Mouse (Mus musculus) embryo, embryonic 11.5 days (tissue): ENCODE data around the gene Inhbe.

Experiments
- DNase-seq: peaks from one replicate; pipeline ENCODE4 v3.0.0-alpha.2; 2012; ENCODE audit warnings: low read depth, low spot score

Inhbe gene

GRCm38 (mm10) chr10:127346173-127346572, 8.0 kb downstream of the Inhbe start:
- no peak for DNase-seq

- no peak for DNase-seq
These were observed 11.2 kb downstream of the Inhbe start for GRCm38 (mm10) chr10:127343029-127343428.

DNA sequence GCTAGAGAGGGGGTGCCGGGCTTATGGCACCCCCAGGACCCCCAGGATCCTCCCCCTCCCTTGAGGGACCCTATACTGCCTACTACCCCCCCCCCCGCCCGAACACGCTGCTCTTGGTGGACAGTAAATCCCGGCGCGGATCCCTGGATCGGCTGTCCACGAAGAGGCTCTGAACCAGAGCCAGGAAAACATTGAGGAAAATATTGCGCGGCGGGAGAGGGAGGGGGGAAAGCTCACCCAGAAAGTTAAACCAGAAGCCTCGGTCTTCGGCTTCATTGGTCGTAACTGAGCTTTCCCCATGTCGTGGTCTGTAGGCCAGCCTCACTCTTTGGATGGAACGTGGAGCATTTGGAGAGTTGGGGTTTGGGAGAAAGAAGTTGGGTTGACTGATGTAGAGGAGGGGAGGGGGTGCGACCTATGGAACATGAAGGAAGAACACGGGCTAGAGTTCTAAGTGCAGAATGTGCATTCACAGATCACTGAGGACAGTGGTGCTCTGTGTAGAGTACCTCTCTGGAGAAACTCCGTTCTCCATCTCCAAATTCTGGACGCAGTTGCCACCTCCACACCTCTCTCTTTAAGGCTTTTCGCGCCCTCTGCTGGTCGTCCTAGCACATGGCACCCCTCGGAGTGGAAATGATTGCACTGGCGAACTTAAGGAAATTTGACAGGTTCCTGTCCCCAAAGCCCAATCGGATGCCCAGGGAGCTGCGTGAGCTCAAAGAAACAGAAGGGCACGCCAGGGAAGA, 12.1 kb downstream of the Inhbe start, which contains the start of gene Gli1:
Gli1 (minus strand) TSS at position 84 of the 749 bp plus-strand sequence.
- peak; percentile 83 for DNase-seq

DNA sequence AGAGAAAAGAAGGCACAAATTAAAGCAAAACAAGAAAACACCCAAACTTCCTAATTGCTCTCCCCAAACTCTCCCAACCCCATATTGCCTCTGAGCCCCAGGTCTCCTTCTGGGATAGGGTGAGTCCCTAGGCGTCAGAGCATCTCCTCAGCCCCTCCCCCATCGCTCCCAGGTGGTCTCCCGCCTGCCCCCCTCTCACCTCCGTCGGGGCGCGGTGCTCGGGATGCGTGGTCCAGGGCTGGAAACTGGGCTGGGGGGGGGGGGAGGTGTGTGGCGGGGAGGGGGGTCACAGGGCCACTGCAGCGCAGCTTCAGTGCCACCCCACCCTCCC, 12.9 kb downstream of the Inhbe start:
- no peak for DNase-seq

DNA sequence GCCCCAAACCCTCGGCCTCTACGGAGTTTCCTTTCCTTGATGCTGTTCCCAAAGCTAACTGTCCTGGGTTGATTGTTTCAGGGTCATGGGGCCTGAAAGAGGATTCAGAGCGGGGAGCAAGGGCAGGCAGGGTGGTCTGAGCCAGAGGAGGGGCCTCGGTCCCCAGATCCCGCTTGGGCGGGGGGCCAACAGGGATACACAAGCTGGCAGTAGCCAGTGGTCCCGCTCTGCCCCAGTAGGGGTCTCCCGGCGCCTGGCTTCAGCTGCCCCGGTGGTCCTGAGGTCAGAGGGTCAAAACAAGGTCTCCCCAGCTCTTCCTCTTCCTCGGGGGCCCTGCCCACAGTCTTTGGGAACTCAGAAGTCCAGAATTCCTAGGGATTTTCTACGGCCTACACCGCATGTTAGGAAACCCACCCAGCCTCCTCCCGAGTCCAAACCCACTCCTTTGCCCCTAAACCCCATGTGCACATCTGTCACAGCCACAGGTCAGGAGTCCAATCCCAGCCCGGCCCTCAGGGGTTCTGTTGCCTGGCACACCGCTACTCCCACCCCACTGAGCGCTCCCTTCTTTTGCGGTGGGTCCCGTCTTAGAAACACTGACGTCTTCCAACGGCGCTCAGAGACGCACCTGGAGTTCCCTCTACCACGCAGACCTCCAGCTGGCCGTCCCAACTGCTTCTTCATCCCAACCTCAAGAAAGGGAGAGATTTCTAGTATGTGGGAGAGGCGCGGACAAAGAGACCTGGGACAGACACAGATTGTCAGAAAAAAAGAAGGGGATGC, 13.4 kb downstream of the Inhbe start:
- no peak for DNase-seq

DNA sequence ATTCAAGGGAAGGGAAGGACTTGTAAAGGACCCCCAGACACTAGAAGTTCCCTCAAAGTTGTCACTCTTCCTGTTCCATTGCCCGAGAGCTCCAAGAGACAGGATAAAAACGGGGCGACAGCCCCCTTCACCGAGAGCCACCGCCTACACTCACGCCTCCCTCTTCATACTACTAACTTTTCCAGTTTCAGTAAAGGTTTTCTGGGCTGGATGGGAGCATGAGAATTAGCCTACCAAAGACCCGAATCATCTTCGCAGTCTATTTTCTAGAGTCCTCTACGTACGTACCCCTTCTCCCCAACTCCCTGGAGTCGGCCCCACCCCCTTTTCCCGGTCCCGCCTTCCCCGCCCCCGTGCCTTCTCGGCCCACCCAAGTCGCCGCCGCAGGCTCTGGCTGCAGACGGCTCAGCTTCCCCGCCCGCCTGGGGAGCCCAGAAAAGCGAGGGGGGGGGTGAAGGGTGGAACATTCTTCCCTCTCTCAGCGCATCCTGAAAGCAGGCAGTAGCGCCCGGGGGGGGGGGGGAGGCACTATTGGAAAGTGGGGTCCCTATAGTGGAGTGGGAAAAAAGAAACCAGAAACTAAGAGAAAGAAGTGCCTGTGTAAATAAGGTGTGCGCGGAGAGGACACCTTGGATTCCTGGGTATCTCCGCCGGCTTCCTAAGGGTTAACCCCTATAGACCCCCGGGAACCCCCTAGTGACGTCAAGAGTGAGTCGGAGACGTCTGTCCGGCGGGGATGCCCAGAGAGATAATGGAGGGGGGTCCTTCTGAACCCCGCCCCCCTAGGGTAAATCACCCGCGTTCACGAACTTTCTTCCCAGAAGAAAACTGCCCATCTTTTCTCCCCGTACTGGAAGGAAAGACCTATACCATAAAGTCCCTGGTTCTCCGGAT, 14.3 kb downstream of the Inhbe start:
- DNase-seq: no peak

DNA sequence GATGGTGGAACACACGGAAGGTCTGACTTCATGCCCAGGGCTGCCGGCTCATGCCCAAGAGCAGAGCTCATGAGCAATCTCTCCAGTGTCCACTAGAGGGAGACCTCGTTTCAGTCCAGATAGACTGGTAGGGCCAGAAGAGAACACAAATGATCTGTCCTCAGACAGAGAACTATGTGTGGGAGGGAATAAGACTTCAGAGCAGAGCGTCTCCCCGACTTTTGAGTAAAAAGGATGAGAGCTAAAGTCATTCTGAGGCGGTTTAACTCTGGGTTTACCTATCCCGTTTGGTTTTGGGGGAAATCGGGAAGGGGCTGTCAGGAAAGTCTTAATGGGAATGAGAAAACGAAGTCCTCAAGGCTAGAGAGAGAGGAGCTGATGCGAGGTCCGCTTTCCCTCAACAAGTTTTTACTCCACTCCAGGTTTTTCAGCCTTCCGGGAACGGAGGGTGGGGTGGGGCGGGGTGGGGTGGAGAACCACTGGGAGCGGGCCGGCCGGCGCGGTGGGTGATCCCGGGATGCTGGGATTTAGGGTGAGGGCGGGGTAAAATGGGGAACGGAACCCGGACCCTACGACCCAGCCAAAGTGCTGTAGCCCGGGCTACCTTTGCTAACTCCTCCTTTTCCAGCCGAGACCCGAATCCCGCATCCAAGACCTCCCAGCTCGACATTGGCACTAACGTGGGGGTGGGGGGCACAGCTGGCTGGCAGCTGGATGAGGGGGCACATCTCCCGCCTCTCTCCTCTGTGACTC, 15.1 kb downstream of the Inhbe start:
- DNase-seq: peak; percentile 83

DNA sequence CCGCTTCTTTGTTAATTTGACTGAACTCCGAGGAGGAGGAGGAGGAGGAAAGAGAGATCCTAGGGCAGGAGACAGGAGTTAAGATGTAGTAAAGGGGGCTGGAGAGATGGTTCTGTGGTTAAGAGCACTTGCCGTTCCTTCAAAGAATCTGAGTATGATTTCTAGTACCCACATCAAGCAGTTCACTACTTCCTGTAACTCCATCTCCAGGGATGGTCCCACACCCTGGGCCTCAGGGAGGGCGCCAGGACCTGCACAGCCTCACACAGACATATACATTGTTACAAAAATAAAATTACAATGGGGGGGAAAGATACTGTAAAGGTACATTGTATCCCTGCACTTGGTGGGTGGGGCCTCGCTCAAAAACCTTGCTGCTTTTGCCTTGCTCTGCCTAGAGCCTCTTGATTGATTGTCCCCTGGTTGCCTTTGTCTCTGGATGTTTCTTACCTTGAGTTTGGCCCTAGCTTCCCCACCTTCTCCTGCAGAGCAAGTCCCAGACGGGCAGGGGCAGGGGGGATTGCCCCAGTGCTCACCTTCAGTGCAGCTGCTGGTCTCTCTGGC, 16.6 kb downstream of the Inhbe start:
- no peak for DNase-seq

DNA sequence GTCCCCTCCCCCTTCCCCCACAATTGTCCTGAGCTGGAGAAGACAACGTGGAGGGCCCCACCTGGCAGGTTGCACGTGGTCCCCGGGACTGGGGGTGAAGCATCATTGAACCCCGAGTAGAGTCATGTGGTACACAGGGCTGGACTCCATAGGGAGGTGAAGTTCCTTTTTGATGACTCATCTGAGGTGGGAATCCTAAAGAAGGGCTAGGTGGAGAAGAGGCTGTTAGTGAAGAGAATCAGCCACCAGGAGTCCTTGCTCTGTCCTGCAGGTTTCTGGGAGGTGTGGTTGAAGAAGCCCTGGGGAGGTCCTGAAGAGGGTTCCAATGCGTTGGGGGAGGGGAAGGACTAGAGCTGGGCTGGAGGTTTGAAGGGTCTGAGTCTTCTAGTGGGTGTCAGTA, 17.3 kb downstream of the Inhbe start:
- DNase-seq: no peak

DNA sequence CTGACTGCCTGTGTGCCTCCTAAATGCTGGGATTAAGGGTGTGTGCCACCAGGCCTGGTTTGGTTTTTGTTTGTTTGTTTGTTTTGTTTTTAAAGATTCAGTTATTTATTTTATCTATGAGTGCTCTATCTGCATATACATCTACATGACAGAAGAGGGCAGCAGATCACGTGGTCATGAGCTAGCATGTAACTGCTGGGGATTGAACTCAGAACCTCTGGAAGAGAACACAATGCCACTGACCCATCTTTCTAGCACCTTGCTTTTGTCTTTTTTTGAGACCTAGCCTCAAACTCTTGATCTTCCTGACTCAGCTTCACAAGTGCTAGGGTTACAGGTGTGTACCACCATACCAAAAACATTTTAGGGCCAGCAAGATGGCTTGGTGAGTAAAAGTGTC, 18.9 kb downstream of the Inhbe start:
- DNase-seq: no peak

GRCm38 (mm10) chr10:127333152-127333551, 21.1 kb downstream of the Inhbe start:
- DNase-seq: no peak

- no peak for DNase-seq
These were observed 21.9 kb downstream of the Inhbe start for GRCm38 (mm10) chr10:127332211-127332874.

GRCm38 (mm10) chr10:127330212-127330611, 24.0 kb downstream of the Inhbe start:
- DNase-seq: no peak

DNA sequence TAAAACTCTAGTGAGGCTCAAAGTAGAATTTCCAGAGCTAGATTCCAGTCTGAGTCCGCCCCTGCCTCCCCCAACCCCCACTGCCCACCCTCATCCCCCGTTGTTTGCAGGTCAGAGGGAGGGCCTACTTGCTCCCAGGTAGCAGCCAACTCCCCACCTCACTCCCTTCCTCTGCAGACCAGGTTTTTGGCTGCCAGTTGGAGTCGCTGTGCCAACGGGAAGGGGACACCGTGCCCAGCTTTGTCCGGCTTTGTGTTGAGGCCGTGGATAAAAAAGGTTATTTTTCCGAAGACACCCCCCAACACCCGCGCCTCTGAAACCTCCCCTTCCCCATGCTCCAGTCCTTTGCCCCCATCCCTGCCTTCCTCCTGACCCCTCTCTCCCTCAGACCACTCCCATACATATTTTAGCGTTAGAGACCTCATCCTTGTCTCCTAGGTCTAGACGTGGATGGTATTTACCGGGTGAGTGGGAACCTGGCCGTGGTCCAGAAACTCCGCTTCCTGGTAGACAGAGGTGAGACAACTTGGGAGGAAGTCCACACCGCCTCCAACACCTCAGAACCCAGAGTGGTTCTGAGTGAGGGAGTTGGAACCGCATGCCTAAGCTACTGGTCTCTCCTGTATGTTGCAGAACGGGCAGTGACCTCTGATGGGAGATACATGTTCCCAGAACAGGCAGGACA, 26.6 kb downstream of the Inhbe start:
- no peak for DNase-seq

GRCm38 (mm10) chr10:127326828-127327227, 27.4 kb downstream of the Inhbe start:
- DNase-seq: no peak

DNA sequence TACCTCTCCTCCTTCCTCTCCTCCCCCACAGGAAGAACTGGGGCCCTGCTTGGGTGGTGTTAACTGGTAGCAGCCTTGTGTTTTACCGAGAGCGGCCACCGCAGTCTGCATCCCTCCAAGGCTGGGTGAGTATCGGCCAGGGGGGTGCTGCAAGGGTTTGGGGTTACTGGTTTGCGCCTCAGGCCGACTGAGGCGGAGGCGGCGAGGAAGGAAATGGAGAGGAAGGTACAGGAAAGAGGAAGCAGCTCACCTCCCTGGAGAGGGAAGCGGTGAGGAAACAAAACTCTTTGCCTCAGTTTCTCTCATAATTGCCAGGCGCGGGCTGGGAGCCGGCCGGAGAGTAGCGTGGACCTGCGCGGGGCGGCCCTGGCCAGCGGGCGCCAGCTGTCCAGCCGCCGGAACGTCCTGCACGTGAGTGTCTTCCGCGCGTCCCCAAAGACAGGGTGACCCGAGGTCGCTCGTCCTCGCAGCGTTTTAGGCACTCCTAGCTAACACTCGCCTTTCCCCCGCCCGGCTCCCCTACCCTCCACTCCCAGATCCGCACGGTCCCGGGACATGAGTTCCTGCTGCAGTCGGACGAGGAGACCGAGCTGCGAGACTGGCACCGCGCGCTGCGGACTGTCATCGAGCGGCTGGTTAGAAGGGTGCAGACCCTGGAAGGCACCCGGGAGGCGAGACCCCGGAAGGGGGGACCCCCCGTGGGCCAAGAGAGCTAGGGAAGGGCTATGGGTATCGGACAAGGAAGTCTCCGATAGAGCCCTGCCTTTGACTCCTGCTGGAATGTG, 28.0 kb downstream of the Inhbe start:
- DNase-seq: no peak

DNA sequence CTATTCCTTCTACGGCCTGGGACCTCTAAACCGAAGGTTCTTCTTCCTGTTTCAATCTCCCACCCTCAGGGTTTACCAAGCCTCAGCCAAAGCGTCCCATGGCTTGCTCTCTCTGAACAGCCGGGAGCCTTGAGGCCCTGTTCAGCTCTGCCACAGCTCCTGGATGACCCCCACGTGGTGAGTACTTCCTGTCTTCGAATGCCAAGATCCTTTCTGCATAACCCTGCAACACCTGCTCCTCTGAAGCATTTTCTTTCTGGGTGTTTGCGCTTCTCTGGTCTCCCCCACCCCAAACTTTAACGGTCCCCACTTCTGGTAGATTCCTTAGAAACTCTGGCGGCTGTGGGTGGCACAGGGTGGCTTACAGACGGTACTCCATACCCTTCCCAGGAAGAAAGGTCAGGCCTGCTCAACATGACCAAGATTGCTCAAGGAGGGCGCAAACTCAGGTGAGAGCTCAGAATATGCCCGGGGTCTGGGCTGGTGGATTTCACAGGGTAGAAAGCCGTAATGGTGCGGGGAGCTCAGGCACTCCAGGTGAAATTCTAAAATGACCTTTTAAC, 28.7 kb downstream of the Inhbe start:
- DNase-seq: no peak

- DNase-seq: no peak
These were observed 29.7 kb downstream of the Inhbe start for GRCm38 (mm10) chr10:127324495-127324894.
